Mouse (Mus musculus) liver, postnatal 0 days (tissue): ENCODE data around the gene Ric8b. TPM values are rescaled to one million over a fixed set of nuclear protein-coding genes. Genes with fewer than 3 reads are reported as not detected.

Source experiments
- ATAC-seq: fragments of 200-750 bp; cut with Nextera tagmentation; 2 replicates; pipeline ENCODE4 v1.8.0; 2017; ENCODE audit warnings: mild to moderate bottlenecking, moderate library complexity
- DNase-seq: peaks from one replicate; pipeline ENCODE4 v3.0.0-alpha.2; 2016
- H3K27ac ChIP-seq: fragments of 300-500 bp; sonication (generic); 2 replicates; pipeline ENCODE4 v1.5.1; 2014; ENCODE audit warnings: antibody characterized with exemption, moderate library complexity, mild to moderate bottlenecking, low read depth
- H3K27me3 ChIP-seq: fragments of 300-500 bp; sonication (generic); 2 replicates; pipeline ENCODE4 v1.6.1; 2014; ENCODE audit warnings: low read length, control low read depth, mixed read lengths; ENCODE audit not compliant: insufficient read depth
- H3K36me3 ChIP-seq: fragments of 300-500 bp; sonication (generic); replicated peaks from 2 replicates; pipeline ENCODE4 v1.6.1; 2014; ENCODE audit warnings: mild to moderate bottlenecking, control low read depth, low read length, moderate library complexity, mixed read lengths; ENCODE audit not compliant: insufficient read depth
- H3K4me1 ChIP-seq: fragments of 300-500 bp; sonication (generic); 2 replicates; pipeline ENCODE4 v1.6.1; 2014; ENCODE audit warnings: antibody characterized with exemption, mild to moderate bottlenecking, control low read depth; ENCODE audit not compliant: insufficient read depth
- H3K4me2 ChIP-seq: fragments of 300-500 bp; sonication (generic); 2 replicates; pipeline ENCODE4 v1.6.1; 2014; ENCODE audit warnings: low read depth, mild to moderate bottlenecking, low read length, moderate library complexity, mixed read lengths
- H3K4me3 ChIP-seq: fragments of 300-500 bp; sonication (generic); 2 replicates; pipeline ENCODE4 v1.5.1; 2014; ENCODE audit warnings: low read depth, low read length
- H3K9ac ChIP-seq: fragments of 300-500 bp; sonication (generic); replicated peaks from 2 replicates; pipeline ENCODE4 v1.6.1; 2014; ENCODE audit warnings: mild to moderate bottlenecking, moderate library complexity
- H3K9me3 ChIP-seq: fragments of 300-500 bp; sonication (generic); 2 replicates; pipeline ENCODE4 v1.6.1; 2016; ENCODE audit warnings: mild to moderate bottlenecking, control low read depth, low read length, mixed read lengths
- CTCF ChIP-seq: sonication (generic); IDR thresholded peaks from 2 replicates; pipeline ENCODE4 v1.5.1; 2016; ENCODE audit warnings: antibody characterized with exemption, low read depth
- EP300 ChIP-seq: IDR thresholded peaks from 2 replicates; pipeline ENCODE4 v1.6.1; 2016; ENCODE audit warnings: antibody characterized with exemption, low read depth, mild to moderate bottlenecking
- WGBS: fragments of 180-500 bp; shearing (Covaris S2); extraction: QIAGEN DNeasy Blood & Tissue Kit; methylation state at CpG from one replicate; pipeline ENCODE4 v1.1.7; 2014; ENCODE audit not compliant: insufficient replicate concordance; 5-methylcytosine and 5-hydroxymethylcytosine counted together
- polyA plus RNA-seq: library from polyadenylated mRNA; unstranded; fragments of >200 nt; fragmentation: Nextera tagmentation; extraction: Ambion mirVana; gene quantifications from 2 replicates; pipeline ENCODE4 v1.2.1, GENCODE M21; 2015

The Ric8b gene
- polyA plus RNA-seq, 1 experiment from 2014 or later = 2.6 TPM

- Histone ChIP-seq H3K4me3 (no peak overlapping the region), H3K9ac (no peak overlapping the region), H3K27ac (no peak overlapping the region), H3K4me1 (no peaks in the 10 kb centered on the region), H3K27me3 (no peaks in the 10 kb centered on the region), H3K36me3 (no peaks in the 10 kb centered on the region), H3K4me2 (no peak overlapping the region), H3K9me3 (no peaks in the 10 kb centered on the region)
- no peak for TF ChIP-seq EP300
- TF ChIP-seq CTCF = no peak
- ATAC-seq (no peak), DNase-seq (no peak)
- 41% methylated on average over 3 of the region's 3 CpGs for WGBS
These were observed 19.1 kb upstream of the Ric8b start for GRCm38 (mm10) chr10:84898144-84898979.

GRCm38 (mm10) chr10:84901676-84902075 lies 15.7 kb upstream of the Ric8b start:
- Histone ChIP-seq H3K4me3 (no peak overlapping the region), H3K27me3 (no peaks in the 10 kb centered on the region), H3K4me1 (no peaks in the 10 kb centered on the region), H3K9ac (no peak overlapping the region), H3K4me2 (no peak overlapping the region), H3K9me3 (no peaks in the 10 kb centered on the region), H3K27ac (no peak overlapping the region), H3K36me3 (no peaks in the 10 kb centered on the region)
- DNase-seq (no peak), ATAC-seq (no peak)
- TF ChIP-seq EP300 (no peak), CTCF (no peak)
- 83% methylated on average over 5 of the region's 5 CpGs for WGBS

DNA sequence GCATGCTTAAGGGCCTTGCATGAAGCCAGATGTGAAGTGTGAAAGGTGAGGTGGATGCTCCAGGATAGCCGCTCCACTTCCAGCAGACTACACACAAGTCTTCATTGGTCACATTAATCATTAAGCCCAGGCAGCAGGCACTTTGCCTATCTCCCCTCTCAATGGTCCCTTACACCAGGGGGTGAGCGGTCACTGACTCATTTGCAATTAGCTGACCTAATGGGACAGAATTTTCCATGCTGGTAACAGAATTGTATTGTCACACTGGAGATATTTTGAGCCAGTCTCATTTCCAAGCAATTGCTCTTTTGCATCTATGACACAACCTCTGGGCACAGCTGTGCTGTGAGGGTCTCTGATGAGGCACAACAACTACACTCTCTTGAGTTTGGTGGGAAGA lies 15.2 kb upstream of the Ric8b start:
- Histone ChIP-seq H3K4me1 (no peaks in the 10 kb centered on the region), H3K9ac (no peak overlapping the region), H3K27me3 (no peaks in the 10 kb centered on the region), H3K36me3 (no peaks in the 10 kb centered on the region), H3K9me3 (no peaks in the 10 kb centered on the region), H3K4me2 (no peak overlapping the region), H3K27ac (no peak overlapping the region), H3K4me3 (no peak overlapping the region)
- TF ChIP-seq CTCF (no peak), EP300 (no peak)
- ATAC-seq (no peak), DNase-seq (no peak)
- 69% methylated on average over 2 of the region's 2 CpGs for WGBS

- Histone ChIP-seq H3K9me3 (no peaks in the 10 kb centered on the region), H3K27ac (no peak overlapping the region), H3K4me1 (no peaks in the 10 kb centered on the region), H3K4me3 (no peak overlapping the region), H3K36me3 (no peaks in the 10 kb centered on the region), H3K9ac (no peak overlapping the region), H3K4me2 (peak overlapping the region; percentile 48; the same call in 1 of the 2 replicates), H3K27me3 (no peaks in the 10 kb centered on the region)
- ATAC-seq (no peak), DNase-seq (no peak)
- no peak for TF ChIP-seq EP300
- TF ChIP-seq CTCF = no peak
- 44% methylated on average over 7 of the region's 7 CpGs for WGBS
These were observed 14.1 kb upstream of the Ric8b start for GRCm38 (mm10) chr10:84903307-84903706.

DNA sequence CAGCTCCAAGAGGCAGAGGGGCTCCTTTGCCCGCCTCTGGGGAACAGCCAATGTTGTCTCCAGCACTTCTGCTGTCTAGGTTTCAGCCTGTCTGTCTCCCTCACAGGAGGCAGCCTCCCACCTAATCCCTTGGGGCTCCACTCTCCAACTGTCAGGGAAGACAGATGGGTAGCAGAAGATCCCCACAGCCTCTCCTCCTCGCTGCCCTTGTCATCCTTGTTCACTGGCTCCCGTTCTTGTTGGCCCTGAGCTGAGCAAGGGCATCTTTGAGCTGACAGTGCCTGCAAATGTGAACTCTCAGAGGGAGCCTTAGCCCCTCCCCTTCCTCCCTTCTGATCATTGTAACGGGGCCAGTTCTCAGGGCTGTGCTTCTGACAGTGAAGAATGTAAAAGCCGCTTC lies 13.7 kb upstream of the Ric8b start:
- H3K4me2 ChIP-seq = peak overlapping the region; percentile 48
- no peaks in the 10 kb centered on the region for H3K9me3 ChIP-seq
- H3K4me3 ChIP-seq = no peak overlapping the region
- 14% methylated on average over 5 of the region's 5 CpGs for WGBS
- no peaks in the 10 kb centered on the region for H3K27me3 ChIP-seq
- no peaks in the 10 kb centered on the region for H3K4me1 ChIP-seq
- no peak for TF ChIP-seq EP300
- no peak for TF ChIP-seq CTCF
- H3K9ac ChIP-seq = no peak overlapping the region
- H3K27ac ChIP-seq = no peak overlapping the region
- H3K36me3 ChIP-seq = no peaks in the 10 kb centered on the region
- DNase-seq (no peak), ATAC-seq (no peak)

GRCm38 (mm10) chr10:84906895-84907294 lies 10.5 kb upstream of the Ric8b start:
- Histone ChIP-seq H3K27ac (no peak overlapping the region), H3K4me1 (no peaks in the 10 kb centered on the region), H3K4me3 (no peak overlapping the region), H3K36me3 (no peaks in the 10 kb centered on the region), H3K4me2 (no peak overlapping the region), H3K9ac (no peak overlapping the region), H3K9me3 (no peaks in the 10 kb centered on the region), H3K27me3 (no peaks in the 10 kb centered on the region)
- 82% methylated on average over 9 of the region's 9 CpGs for WGBS
- ATAC-seq (no peak), DNase-seq (no peak)
- TF ChIP-seq CTCF = no peak
- TF ChIP-seq EP300 = no peak
